Mouse (Mus musculus) stomach, postnatal 0 days (tissue): ENCODE measurements around the gene Zfyve21. TPM values are rescaled to one million over a fixed set of nuclear protein-coding genes. Genes with fewer than 3 reads are reported as not detected.

Experiments used
- ATAC-seq: fragments of 200-750 bp; cut with Nextera tagmentation; 2 replicates; pipeline ENCODE4 v1.8.0; 2017; ENCODE audit not compliant: low FRiP score, low TSS enrichment
- DNase-seq: peaks from one replicate; pipeline ENCODE4 v3.0.0-alpha.2; 2016; ENCODE audit warnings: low spot score
- H3K27ac ChIP-seq: fragments of 300-500 bp; sonication (generic); replicated peaks from 2 replicates; pipeline ENCODE4 v1.5.1; 2014; ENCODE audit warnings: mild to moderate bottlenecking, control low read depth
- H3K27me3 ChIP-seq: fragments of 300-500 bp; sonication (generic); 2 replicates; pipeline ENCODE4 v1.6.1; 2014; ENCODE audit warnings: low read length; ENCODE audit not compliant: control insufficient read depth, insufficient read depth
- H3K36me3 ChIP-seq: fragments of 300-500 bp; sonication (generic); 2 replicates; pipeline ENCODE4 v1.6.1; 2014; ENCODE audit warnings: low read length, mixed read lengths; ENCODE audit not compliant: control insufficient read depth, insufficient read depth
- H3K4me1 ChIP-seq: fragments of 300-500 bp; sonication (generic); replicated peaks from 2 replicates; pipeline ENCODE4 v1.6.1; 2014; ENCODE audit warnings: antibody characterized with exemption; ENCODE audit not compliant: control insufficient read depth, insufficient read depth
- H3K4me2 ChIP-seq: fragments of 300-500 bp; sonication (generic); replicated peaks from 2 replicates; pipeline ENCODE4 v1.6.1; 2014; ENCODE audit warnings: low read depth, mild to moderate bottlenecking, control low read depth, moderate library complexity
- H3K4me3 ChIP-seq: fragments of 300-500 bp; sonication (generic); 2 replicates; pipeline ENCODE4 v1.5.1; 2014; ENCODE audit warnings: low read depth, low read length, control low read depth
- H3K9ac ChIP-seq: fragments of 300-500 bp; sonication (generic); 2 replicates; pipeline ENCODE4 v1.6.1; 2014; ENCODE audit warnings: mild to moderate bottlenecking, low read length, control low read depth, mixed read lengths
- H3K9me3 ChIP-seq: fragments of 300-500 bp; sonication (generic); 2 replicates; pipeline ENCODE4 v1.6.1; 2016; ENCODE audit warnings: low read length; ENCODE audit not compliant: control insufficient read depth
- CTCF ChIP-seq: IDR thresholded peaks from 2 replicates; pipeline ENCODE4 v1.5.1; 2016; ENCODE audit warnings: antibody characterized with exemption, low read depth, mild to moderate bottlenecking, moderate library complexity
- EP300 ChIP-seq: optimal IDR thresholded peaks from 2 replicates; pipeline ENCODE3; 2016; ENCODE audit warnings: antibody characterized with exemption
- WGBS: fragments of 180-500 bp; shearing (Covaris S2); extraction: QIAGEN DNeasy Blood & Tissue Kit; methylation state at CpG from one replicate; pipeline ENCODE4 v1.1.7; 2014; 5-methylcytosine and 5-hydroxymethylcytosine counted together
- polyA plus RNA-seq: library from polyadenylated mRNA; unstranded; fragments of >200 nt; fragmentation: Nextera tagmentation; extraction: Ambion mirVana; gene quantifications from 2 replicates; pipeline ENCODE4 v1.2.1, GENCODE M21; 2015

The Zfyve21 gene
- polyA plus RNA-seq, 1 experiment from 2014 or later = 72.0 TPM

DNA sequence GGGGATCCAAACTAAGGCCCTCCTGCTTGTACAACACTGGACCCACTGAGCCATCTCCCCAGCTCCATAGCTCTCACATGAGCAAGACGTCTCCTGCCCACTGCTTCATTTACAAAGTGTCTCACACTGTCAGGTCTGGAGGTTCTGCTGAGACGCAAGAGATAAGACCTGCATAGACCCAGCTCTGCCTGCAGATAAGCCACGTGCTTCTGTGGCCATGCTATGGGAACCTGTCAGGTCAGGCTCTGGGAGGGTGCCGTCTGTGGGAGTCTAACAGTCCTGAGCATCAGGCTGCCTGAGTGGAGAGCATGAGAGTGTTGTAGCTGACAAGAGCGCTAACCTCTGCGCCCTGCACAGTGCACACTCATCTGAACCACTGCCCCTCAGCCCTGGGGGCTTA lies 27.0 kb upstream of the Zfyve21 start:
- H3K4me1 ChIP-seq = no peaks in the 10 kb centered on the region
- no peak overlapping the region for H3K4me3 ChIP-seq
- WGBS = 79% methylated on average over 6 of the region's 6 CpGs
- no peaks in the 10 kb centered on the region for H3K9me3 ChIP-seq
- H3K36me3 ChIP-seq = peaks cover 41% of the 10 kb centered on the region
- DNase-seq = no peak
- H3K27me3 ChIP-seq = no peaks in the 10 kb centered on the region
- H3K9ac ChIP-seq = no peak overlapping the region
- no peak overlapping the region for H3K27ac ChIP-seq
- no peak overlapping the region for H3K4me2 ChIP-seq
- TF ChIP-seq EP300 = no peak
- no peak for TF ChIP-seq CTCF
- 0 out of 2 replicates have a peak, but pooled peaks have one; percentile 16 for ATAC-seq

GRCm38 (mm10) chr12:111790090-111790489 lies 23.9 kb upstream of the Zfyve21 start:
- H3K4me1 ChIP-seq = no peaks in the 10 kb centered on the region
- H3K27me3 ChIP-seq = no peaks in the 10 kb centered on the region
- no peaks in the 10 kb centered on the region for H3K9me3 ChIP-seq
- peaks cover 42% of the 10 kb centered on the region for H3K36me3 ChIP-seq
- TF ChIP-seq EP300 (no peak), CTCF (no peak)
- 91% methylated on average over 5 of the region's 5 CpGs for WGBS
- ATAC-seq (no peak), DNase-seq (no peak)
- H3K4me3 ChIP-seq = no peak overlapping the region
- H3K27ac ChIP-seq = no peak overlapping the region
- H3K9ac ChIP-seq = no peak overlapping the region
- H3K4me2 ChIP-seq = no peak overlapping the region

- 89% methylated on average over 7 of the region's 7 CpGs for WGBS
- DNase-seq (no peak), ATAC-seq (no peak)
- no peak overlapping the region for H3K4me2 ChIP-seq
- H3K4me1 ChIP-seq = no peaks in the 10 kb centered on the region
- no peaks in the 10 kb centered on the region for H3K27me3 ChIP-seq
- TF ChIP-seq EP300 (no peak), CTCF (no peak)
- no peak overlapping the region for H3K4me3 ChIP-seq
- H3K27ac ChIP-seq = no peak overlapping the region
- peaks cover 47% of the 10 kb centered on the region for H3K36me3 ChIP-seq
- H3K9me3 ChIP-seq = no peaks in the 10 kb centered on the region
- H3K9ac ChIP-seq = no peak overlapping the region
These were observed 23.3 kb upstream of the Zfyve21 start for GRCm38 (mm10) chr12:111790631-111791030.

- H3K36me3 ChIP-seq = peaks cover 46% of the 10 kb centered on the region
- 90% methylated on average over 13 of the region's 13 CpGs for WGBS
- H3K27ac ChIP-seq = no peak overlapping the region
- H3K4me2 ChIP-seq = no peak overlapping the region
- no peak overlapping the region for H3K9ac ChIP-seq
- ATAC-seq = no peak
- H3K4me3 ChIP-seq = no peak overlapping the region
- TF ChIP-seq EP300 (no peak), CTCF (no peak)
- H3K4me1 ChIP-seq = no peaks in the 10 kb centered on the region
- no peak for DNase-seq
- H3K9me3 ChIP-seq = no peaks in the 10 kb centered on the region
- no peaks in the 10 kb centered on the region for H3K27me3 ChIP-seq
These were observed 22.4 kb upstream of the Zfyve21 start for GRCm38 (mm10) chr12:111791474-111792104.

DNA sequence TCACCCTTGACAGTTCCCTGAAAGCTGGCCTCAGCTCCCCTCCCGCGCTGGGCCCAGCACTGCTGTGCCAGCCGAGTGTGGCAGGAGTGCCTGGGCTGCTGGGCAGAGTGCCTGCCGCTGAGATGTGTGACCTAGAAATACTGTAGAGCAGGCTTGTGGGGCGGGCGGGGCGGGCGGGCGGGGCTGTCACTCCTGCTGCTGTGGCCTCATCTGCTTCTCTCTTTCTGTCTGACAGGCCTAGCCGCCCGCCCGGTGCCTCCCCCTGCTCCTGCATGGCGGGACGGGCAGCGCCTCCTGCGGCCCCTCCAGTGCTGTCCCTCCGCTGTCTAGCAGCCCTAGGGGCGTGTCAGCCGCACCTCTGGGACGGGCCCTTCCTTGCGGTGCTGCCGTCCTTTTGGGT lies 19.9 kb upstream of the Zfyve21 start:
- DNase-seq (peak; percentile 41), ATAC-seq (peak; percentile 38)
- no peaks in the 10 kb centered on the region for H3K27me3 ChIP-seq
- H3K27ac ChIP-seq = 0 out of 2 replicates have a peak overlapping the region, but pooled peaks have one; percentile 18
- H3K36me3 ChIP-seq = peaks cover 27% of the 10 kb centered on the region
- H3K4me1 ChIP-seq = no peaks in the 10 kb centered on the region
- no peak overlapping the region for H3K9ac ChIP-seq
- no peak overlapping the region for H3K4me2 ChIP-seq
- TF ChIP-seq EP300 (no peak), CTCF (peak; percentile 17; the same call in 1 of the 2 replicates)
- no peak overlapping the region for H3K4me3 ChIP-seq
- WGBS = 56% methylated on average over 22 of the region's 22 CpGs
- no peaks in the 10 kb centered on the region for H3K9me3 ChIP-seq

GRCm38 (mm10) chr12:111794526-111795179 lies 19.3 kb upstream of the Zfyve21 start:
- H3K36me3 ChIP-seq = peaks cover 27% of the 10 kb centered on the region
- no peak overlapping the region for H3K27ac ChIP-seq
- H3K9ac ChIP-seq = no peak overlapping the region
- H3K27me3 ChIP-seq = no peaks in the 10 kb centered on the region
- no peaks in the 10 kb centered on the region for H3K9me3 ChIP-seq
- TF ChIP-seq EP300 = no peak
- no peak for TF ChIP-seq CTCF
- H3K4me2 ChIP-seq = no peak overlapping the region
- WGBS = 88% methylated on average over 18 of the region's 18 CpGs
- no peak for ATAC-seq
- no peak for DNase-seq
- no peaks in the 10 kb centered on the region for H3K4me1 ChIP-seq
- no peak overlapping the region for H3K4me3 ChIP-seq
